Mouse (Mus musculus) E14TG2a.4 (cell line): ENCODE data around the gene Syndig1.

Experiments
- H3K27me3 ChIP-seq: 2 replicates; pipeline ENCODE4 v1.6.1; 2014; ENCODE audit warnings: low read length, control low read depth; ENCODE audit not compliant: insufficient read depth
- H3K36me3 ChIP-seq: 2 replicates; pipeline ENCODE4 v1.6.1; 2014; ENCODE audit warnings: low read length, control low read depth; ENCODE audit not compliant: insufficient read depth
- H3K4me1 ChIP-seq: replicated peaks from 2 replicates; pipeline ENCODE4 v1.6.1; 2014; ENCODE audit warnings: low read depth, low read length, control low read depth
- H3K4me3 ChIP-seq: replicated peaks from 2 replicates; pipeline ENCODE4 v1.5.1; 2014; ENCODE audit warnings: mild to moderate bottlenecking, low read length
- H3K9me3 ChIP-seq: 2 replicates; pipeline ENCODE4 v1.6.1; 2014; ENCODE audit warnings: low read length, control low read depth
- CTCF ChIP-seq: conservative IDR thresholded peaks from 2 replicates; pipeline ENCODE4 v1.5.1; 2014; ENCODE audit warnings: low read length
- NANOG ChIP-seq: IDR thresholded peaks from 2 replicates; pipeline ENCODE4 v1.6.1; 2014; ENCODE audit warnings: borderline replicate concordance, low read length, mixed read lengths
- POU5F1 ChIP-seq: IDR thresholded peaks from 2 replicates; pipeline ENCODE4 v1.6.1; 2014; ENCODE audit warnings: low read length, borderline replicate concordance

Gene Syndig1

DNA sequence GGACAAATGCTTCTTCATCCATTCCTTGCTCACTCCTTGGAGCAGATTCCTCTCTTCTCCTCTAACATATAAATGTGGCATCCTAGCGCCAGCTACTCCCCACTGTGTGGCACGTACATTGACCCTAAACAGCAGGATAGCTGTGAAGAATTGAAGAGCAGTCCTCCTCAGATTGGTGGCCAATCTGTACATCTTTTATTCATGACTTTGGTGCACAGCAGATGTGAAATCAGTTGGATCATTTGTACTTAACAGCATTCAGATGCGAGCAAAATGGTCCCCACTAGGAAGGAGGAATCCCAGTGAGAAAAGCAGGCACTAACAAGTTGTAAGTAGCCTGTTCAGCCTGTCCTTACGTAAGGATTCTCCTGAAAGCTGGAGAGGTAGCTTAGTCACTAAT is 142.0 kb downstream of the Syndig1 start:
- Histone ChIP-seq H3K9me3 (no peaks in the 10 kb centered on the region), H3K27me3 (no peaks in the 10 kb centered on the region), H3K4me1 (0 out of 2 replicates have a peak, but pooled peaks cover 4% of the 10 kb centered on the region), H3K4me3 (no peak overlapping the region), H3K36me3 (no peaks in the 10 kb centered on the region)
- no peak for TF ChIP-seq CTCF

DNA sequence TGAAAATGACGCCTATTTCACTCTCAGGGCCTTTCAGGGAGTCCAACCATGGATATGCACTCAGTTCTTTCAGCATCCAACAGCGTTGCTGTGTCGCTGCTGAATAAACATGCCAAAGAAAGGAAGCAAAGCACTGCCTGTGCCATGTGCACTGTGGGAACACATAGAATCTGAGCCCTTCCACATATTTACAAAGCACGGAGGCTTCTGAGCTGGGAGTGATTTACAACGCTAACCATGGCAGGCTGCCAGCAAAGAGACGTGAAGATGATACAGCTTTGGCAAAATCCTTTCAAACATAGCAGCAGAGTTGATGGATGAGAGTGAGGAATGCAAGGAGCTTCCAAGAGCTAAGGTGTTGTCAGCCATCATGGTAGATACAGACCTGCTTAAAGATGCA is 144.6 kb downstream of the Syndig1 start:
- Histone ChIP-seq H3K27me3 (no peaks in the 10 kb centered on the region), H3K9me3 (peaks cover 5% of the 10 kb centered on the region; the same call in 1 of the 2 replicates), H3K4me3 (no peak overlapping the region), H3K4me1 (peaks cover 11% of the 10 kb centered on the region; the same call in 1 of the 2 replicates), H3K36me3 (peaks cover 6% of the 10 kb centered on the region)
- TF ChIP-seq CTCF, result no peak
- no peak for TF ChIP-seq NANOG
- no peak for TF ChIP-seq POU5F1

DNA sequence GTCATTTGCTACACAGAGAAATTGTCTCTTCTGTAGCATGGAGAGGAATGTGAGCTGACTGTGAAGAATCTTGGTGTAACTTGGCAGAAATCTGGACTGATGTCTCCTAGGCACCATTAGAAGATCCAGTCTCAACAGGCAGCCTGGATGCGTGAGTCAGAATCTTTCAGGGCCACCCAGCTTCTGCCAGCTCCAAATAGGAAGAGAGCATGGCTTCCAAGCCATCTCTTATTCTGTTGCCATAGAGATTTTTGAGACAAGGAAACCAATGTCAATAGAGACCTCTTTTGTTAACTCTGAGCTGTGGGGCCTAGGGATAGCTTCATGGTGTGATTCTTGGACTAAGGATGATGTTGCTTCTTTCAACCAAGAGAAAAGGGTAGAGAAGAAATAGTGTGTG is 151.4 kb downstream of the Syndig1 start:
- no peaks in the 10 kb centered on the region for H3K27me3 ChIP-seq
- H3K4me1 ChIP-seq, result peaks cover 45% of the 10 kb centered on the region
- no peak for TF ChIP-seq NANOG
- no peak for TF ChIP-seq POU5F1
- TF ChIP-seq CTCF, result no peak
- no peak overlapping the region for H3K4me3 ChIP-seq
- H3K9me3 ChIP-seq, result peaks cover 21% of the 10 kb centered on the region; the same call in 1 of the 2 replicates
- peaks cover 37% of the 10 kb centered on the region for H3K36me3 ChIP-seq

DNA sequence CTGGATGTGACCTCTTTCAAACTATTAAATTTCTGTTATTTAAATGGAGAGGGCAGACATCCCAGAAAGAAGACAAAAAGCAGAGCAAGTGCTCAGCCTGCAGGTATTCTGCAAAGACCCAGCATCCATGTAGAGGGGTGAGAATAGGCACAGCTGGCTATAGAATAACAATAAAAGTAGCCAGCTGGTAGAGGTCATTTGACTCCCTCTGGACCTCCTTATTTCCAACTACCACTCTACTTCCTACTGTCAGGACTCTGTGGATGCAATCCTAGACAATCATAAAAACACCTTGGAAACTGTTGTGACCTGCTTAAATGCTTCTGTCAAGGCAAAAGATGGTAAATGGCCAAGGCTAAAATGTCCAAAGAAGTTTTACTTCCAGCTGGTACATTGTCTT is 153.5 kb downstream of the Syndig1 start:
- Histone ChIP-seq H3K9me3 (peaks cover 21% of the 10 kb centered on the region; the same call in 1 of the 2 replicates), H3K4me3 (peak overlapping the region; percentile 63), H3K36me3 (peaks cover 37% of the 10 kb centered on the region), H3K27me3 (no peaks in the 10 kb centered on the region), H3K4me1 (peaks cover 40% of the 10 kb centered on the region)
- TF ChIP-seq POU5F1, result no peak
- TF ChIP-seq NANOG, result peak; percentile 45; the same call in 1 of the 2 replicates

- Histone ChIP-seq H3K9me3 (peaks cover 21% of the 10 kb centered on the region; the same call in 1 of the 2 replicates), H3K4me3 (peak overlapping the region; percentile 63), H3K27me3 (no peaks in the 10 kb centered on the region), H3K4me1 (peaks cover 38% of the 10 kb centered on the region), H3K36me3 (peaks cover 35% of the 10 kb centered on the region)
- TF ChIP-seq POU5F1 (peak; percentile 79; the same call in 1 of the 2 replicates), CTCF (no peak), NANOG (peak; percentile 88)
Observed at GRCm38 (mm10) chr2:149983107-149983506, 154.1 kb downstream of the Syndig1 start.

DNA sequence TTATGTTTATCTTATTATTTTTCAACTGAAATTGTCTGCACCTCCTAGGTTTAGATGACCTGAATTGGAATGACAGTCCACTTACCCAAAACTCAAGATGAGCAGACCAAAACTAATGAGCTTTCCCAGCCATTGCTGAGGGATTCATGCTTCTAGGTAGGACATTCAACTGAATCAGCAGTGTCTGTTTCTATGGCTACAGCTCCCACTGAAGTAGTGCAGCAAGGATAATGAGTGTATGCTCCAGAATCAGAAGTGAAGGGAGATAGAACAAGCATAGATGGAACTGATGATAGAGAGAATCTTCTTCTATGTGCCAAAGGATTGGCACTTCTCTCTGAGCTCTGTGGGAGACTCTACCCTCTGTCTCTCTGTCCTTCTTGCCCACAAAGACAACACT is 158.6 kb downstream of the Syndig1 start:
- Histone ChIP-seq H3K4me3 (no peak overlapping the region), H3K9me3 (peaks cover 6% of the 10 kb centered on the region; the same call in 1 of the 2 replicates), H3K4me1 (peaks cover 24% of the 10 kb centered on the region), H3K27me3 (no peaks in the 10 kb centered on the region), H3K36me3 (peaks cover 16% of the 10 kb centered on the region; the same call in 1 of the 2 replicates)
- no peak for TF ChIP-seq NANOG
- TF ChIP-seq POU5F1, result no peak
- no peak for TF ChIP-seq CTCF

DNA sequence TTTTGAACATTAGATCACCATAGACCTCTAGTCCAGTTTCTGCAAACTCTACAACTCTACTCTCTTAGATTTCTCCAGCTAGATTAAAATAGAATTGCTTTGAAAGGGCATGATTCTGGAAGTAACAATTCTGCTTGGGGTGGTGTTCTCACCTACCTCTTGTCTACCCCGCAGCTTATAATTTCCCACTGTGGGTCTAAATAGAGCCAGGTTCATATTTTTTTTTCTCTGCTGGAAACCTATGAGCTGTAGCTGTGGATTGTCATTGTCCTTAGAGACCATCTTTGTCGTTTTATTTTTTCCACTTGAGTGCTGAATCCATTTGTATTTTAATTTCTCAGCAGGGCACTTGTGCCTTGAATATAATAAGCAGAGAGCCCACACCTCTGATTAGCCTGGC is 162.5 kb downstream of the Syndig1 start:
- H3K27me3 ChIP-seq, result no peaks in the 10 kb centered on the region

DNA sequence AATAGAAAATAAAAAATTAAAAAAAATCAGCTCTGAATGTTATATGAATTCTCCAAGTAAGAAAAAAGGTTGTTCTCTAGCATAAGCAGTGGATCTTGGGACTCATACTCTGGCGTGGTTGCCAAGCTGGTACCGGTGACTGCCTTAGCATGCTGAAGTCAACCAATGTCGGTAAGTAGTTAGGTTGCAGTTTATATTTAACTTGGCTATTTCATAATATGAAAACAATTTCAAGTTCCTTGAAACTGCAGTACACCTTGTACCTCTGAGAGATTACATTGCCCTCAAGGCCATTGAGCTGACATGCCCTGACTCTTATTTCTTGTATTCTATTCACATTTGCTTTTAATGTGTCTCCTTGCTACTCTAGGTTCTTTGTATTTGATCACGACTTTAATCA is 163.9 kb downstream of the Syndig1 start:
- Histone ChIP-seq H3K4me3 (no peak overlapping the region), H3K4me1 (peaks cover 13% of the 10 kb centered on the region), H3K27me3 (no peaks in the 10 kb centered on the region), H3K36me3 (no peaks in the 10 kb centered on the region), H3K9me3 (peaks cover 3% of the 10 kb centered on the region; the same call in 1 of the 2 replicates)
- no peak for TF ChIP-seq POU5F1
- no peak for TF ChIP-seq CTCF
- TF ChIP-seq NANOG, result no peak

More for the DNA sequence above, 162.5 kb downstream of the Syndig1 start:
- no peaks in the 10 kb centered on the region for H3K36me3 ChIP-seq
- peaks cover 9% of the 10 kb centered on the region for H3K4me1 ChIP-seq
- TF ChIP-seq POU5F1 (no peak), CTCF (no peak), NANOG (no peak)
- H3K4me3 ChIP-seq, result no peak overlapping the region
- no peaks in the 10 kb centered on the region for H3K9me3 ChIP-seq

DNA sequence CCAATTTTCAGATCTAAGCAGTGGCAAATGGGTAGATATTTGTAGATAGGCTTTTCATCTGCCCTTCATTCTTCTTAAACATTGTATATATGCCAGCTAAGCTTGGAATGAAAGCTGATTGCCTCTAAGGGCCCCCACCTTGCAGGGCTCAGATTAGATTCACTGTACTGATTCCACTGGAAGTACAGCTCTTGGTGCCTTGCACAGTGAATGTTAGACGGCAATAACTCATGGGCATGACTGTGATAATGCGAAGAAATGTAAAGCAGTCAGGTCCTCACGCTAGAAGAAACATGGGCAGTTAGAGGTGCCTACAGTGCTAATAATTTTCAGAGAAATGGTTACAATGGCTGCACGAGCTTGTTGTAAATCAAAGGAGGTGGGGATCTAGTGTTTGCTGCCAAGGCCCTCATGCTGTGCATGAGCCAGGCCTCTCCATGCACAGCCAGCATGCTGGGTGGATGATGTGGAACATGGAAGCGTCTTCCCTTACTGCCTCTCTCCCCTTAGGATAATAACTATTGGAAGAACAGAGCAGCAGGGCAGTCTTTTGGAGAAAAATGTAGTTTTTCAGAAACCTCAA is 167.5 kb downstream of the Syndig1 start:
- no peaks in the 10 kb centered on the region for H3K36me3 ChIP-seq
- H3K9me3 ChIP-seq, result peaks cover 3% of the 10 kb centered on the region; the same call in 1 of the 2 replicates
- H3K4me1 ChIP-seq, result peaks cover 10% of the 10 kb centered on the region
- H3K27me3 ChIP-seq, result no peaks in the 10 kb centered on the region
- no peak overlapping the region for H3K4me3 ChIP-seq
- TF ChIP-seq POU5F1 (no peak), CTCF (no peak), NANOG (no peak)
